Mouse (Mus musculus): ENCODE measurements around the gene Tbl2.
A peak's percentile ranks its signal among the peaks of the same experiment; 100 is the strongest.

Tbl2 gene

GRCm38 (mm10) chr5:135149820-135150178, 342 bp downstream of the Tbl2 start:
- DNase-seq = no peak

- DNase-seq = no peak
These were observed 7.0 kb downstream of the Tbl2 start for GRCm38 (mm10) chr5:135156496-135156895.

- peak; percentile 64 for DNase-seq
These were observed 11.8 kb downstream of the Tbl2 start for GRCm38 (mm10) chr5:135161221-135161620.

GRCm38 (mm10) chr5:135161650-135162049, 12.2 kb downstream of the Tbl2 start:
- no peak for DNase-seq

- no peak for DNase-seq
These were observed 12.9 kb downstream of the Tbl2 start for GRCm38 (mm10) chr5:135162361-135162760.

GRCm38 (mm10) chr5:135162821-135163220, 13.4 kb downstream of the Tbl2 start:
- no peak for DNase-seq

- no peak for DNase-seq
These were observed 17.5 kb downstream of the Tbl2 start for GRCm38 (mm10) chr5:135166909-135167308.

GRCm38 (mm10) chr5:135167469-135167868, 18.0 kb downstream of the Tbl2 start:
- DNase-seq = no peak

- peak; percentile 98 for DNase-seq
These were observed 18.9 kb downstream of the Tbl2 start, which contains the start of gene Bcl7b for GRCm38 (mm10) chr5:135168063-135169062. TSS of gene Bcl7b (plus strand) at chr5:135168283.

- no peak for DNase-seq
These were observed 20.0 kb downstream of the Tbl2 start for GRCm38 (mm10) chr5:135169479-135169878.

- DNase-seq = no peak
These were observed 22.3 kb downstream of the Tbl2 start for GRCm38 (mm10) chr5:135171688-135172220.

- DNase-seq = no peak
These were observed 23.5 kb downstream of the Tbl2 start for GRCm38 (mm10) chr5:135172986-135173385.

- DNase-seq = no peak
These were observed 25.6 kb downstream of the Tbl2 start for GRCm38 (mm10) chr5:135175086-135175485.

- DNase-seq = no peak
These were observed 29.1 kb downstream of the Tbl2 start for GRCm38 (mm10) chr5:135178523-135178922.

GRCm38 (mm10) chr5:135178996-135179395, 29.5 kb downstream of the Tbl2 start:
- peak; percentile 81 for DNase-seq

GRCm38 (mm10) chr5:135179616-135180015, 30.2 kb downstream of the Tbl2 start:
- DNase-seq = no peak

GRCm38 (mm10) chr5:135180796-135181195, 31.3 kb downstream of the Tbl2 start:
- DNase-seq = no peak

GRCm38 (mm10) chr5:135181776-135182175, 32.3 kb downstream of the Tbl2 start:
- no peak for DNase-seq

- DNase-seq = peak; percentile 52
These were observed 33.8 kb downstream of the Tbl2 start for GRCm38 (mm10) chr5:135183131-135183861.

- no peak for DNase-seq
These were observed 35.6 kb downstream of the Tbl2 start for GRCm38 (mm10) chr5:135185016-135185415.

- DNase-seq = no peak
These were observed 36.1 kb downstream of the Tbl2 start for GRCm38 (mm10) chr5:135185596-135185995.

- no peak for DNase-seq
These were observed 36.8 kb downstream of the Tbl2 start for GRCm38 (mm10) chr5:135186231-135186620.

- DNase-seq = peak; percentile 99
These were observed 37.3 kb downstream of the Tbl2 start, which contains the start of gene Baz1b for GRCm38 (mm10) chr5:135186621-135187348. TSS of gene Baz1b (plus strand) at chr5:135187264.
